Mouse (Mus musculus) embryonic fibroblast, embryonic 13.5 days (primary cell): Measurements from ENCODE around the gene A730049H05Rik. TPM values are rescaled to one million over a fixed set of nuclear protein-coding genes. Genes with fewer than 3 reads are reported as not detected.

Experiments used
- H3K27ac ChIP-seq: 2 replicates; pipeline ENCODE4 v1.5.1; 2012; ENCODE audit warnings: low read length, control low read depth, inconsistent platforms; ENCODE audit not compliant: insufficient read depth
- H3K4me1 ChIP-seq: 2 replicates; pipeline ENCODE4 v1.6.1; 2011; ENCODE audit warnings: low read length; ENCODE audit not compliant: control insufficient read depth, insufficient read depth
- H3K4me3 ChIP-seq: 2 replicates; pipeline ENCODE4 v1.5.1; 2011; ENCODE audit warnings: mild to moderate bottlenecking, control low read depth, low read length; ENCODE audit not compliant: insufficient read depth
- CTCF ChIP-seq: IDR thresholded peaks from 2 replicates; pipeline ENCODE4 v1.5.1; 2011; ENCODE audit warnings: mild to moderate bottlenecking, control low read depth, low read length, moderate library complexity, borderline replicate concordance; ENCODE audit not compliant: insufficient read depth
- POLR2A ChIP-seq: IDR thresholded peaks from 2 replicates; pipeline ENCODE4 v1.6.1; 2011; ENCODE audit warnings: low read depth, mild to moderate bottlenecking, control low read depth, low read length, moderate library complexity
- polyA plus RNA-seq: library from polyadenylated mRNA; stranded (reverse); fragments of >200 nt; gene quantifications from 2 replicates; pipeline ENCODE4 v1.2.4, GENCODE M21; 2011; ENCODE audit warnings: low read depth; ENCODE audit not compliant: missing spikeins, insufficient read length

Gene A730049H05Rik
- polyA plus RNA-seq, 1 experiment: 0.56 TPM

DNA sequence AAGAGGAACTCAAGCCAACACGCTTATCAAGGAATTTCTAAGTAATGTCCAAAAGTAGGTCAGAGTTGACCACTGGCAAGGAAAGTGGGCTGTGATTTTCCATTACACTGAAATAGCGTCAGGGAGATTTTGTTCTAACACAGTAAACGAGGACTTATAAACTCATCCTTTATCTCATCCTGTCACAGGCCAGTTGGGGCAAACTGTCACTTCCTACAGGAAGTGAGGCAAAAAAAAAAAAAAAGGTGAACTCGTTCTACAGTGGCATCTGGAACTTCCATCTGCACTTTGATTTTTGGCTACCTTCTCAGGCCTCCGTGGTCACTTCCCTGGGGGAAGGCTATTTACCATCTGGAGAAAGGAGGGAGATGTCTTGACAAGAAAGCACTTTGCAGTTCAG lies 58.6 kb downstream of the A730049H05Rik start:
- H3K4me1 ChIP-seq: no peaks in the 10 kb centered on the region
- TF ChIP-seq POLR2A (no peak), CTCF (no peak)
- no peak overlapping the region for H3K27ac ChIP-seq
- no peak overlapping the region for H3K4me3 ChIP-seq

DNA sequence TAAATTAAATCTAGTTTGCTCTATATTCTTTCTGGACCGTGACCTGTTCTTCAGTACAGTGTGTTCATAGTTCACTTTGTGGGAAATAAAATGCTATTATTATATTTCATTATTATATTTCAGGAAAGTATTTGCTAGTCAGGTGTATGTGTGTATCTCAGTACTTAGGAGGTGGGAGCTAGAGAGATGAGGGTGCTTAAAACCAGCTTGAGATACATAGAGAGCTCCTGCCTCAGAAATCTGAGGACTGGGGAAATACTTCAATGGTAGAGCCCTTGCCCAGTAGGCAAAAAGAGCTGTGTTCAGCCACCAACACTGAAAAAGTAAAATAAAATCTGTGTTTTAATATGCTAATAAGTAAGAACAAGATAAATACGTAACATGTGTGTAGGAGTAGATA lies 59.1 kb downstream of the A730049H05Rik start:
- TF ChIP-seq CTCF: no peak
- no peak for TF ChIP-seq POLR2A
- Histone ChIP-seq H3K4me3 (no peak overlapping the region), H3K4me1 (no peaks in the 10 kb centered on the region), H3K27ac (no peak overlapping the region)

DNA sequence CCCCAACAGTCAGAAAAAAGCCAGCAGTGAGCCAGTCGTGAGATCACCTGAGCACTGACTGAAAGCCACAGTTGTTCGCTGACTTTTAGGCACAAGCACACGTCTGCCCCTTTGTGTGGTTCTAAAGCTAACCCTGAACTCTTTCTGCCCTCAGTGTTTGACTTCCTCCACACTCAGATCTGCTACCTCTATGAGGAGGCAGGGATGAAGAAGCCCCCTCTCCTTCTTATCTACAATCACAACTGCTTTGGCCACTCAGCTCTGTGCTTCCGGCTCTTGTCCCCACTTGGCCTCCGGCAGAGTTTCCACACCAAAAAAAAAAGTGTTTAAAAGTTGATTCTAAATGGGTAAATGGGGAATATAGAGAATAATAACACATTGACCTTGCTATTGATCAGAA lies 59.8 kb downstream of the A730049H05Rik start:
- TF ChIP-seq POLR2A (no peak), CTCF (no peak)

DNA sequence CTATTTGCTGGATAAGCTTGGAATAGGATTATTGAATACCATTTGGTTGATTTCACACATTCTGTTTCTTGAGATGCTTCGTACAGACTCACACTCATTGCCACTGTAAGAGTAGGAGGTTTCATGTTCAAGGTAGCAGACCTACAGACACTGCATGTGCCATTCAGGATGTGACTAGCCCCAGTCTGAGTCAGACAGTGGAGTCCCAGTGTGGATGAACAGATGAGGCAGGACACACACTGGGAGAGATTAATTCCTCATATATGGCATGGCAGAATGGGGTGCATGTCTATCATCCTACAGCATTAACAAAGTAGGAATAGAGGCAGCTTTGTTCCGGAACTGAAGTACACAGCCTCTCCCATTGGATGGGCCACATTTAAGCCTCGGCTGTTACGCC lies 61.0 kb downstream of the A730049H05Rik start:
- Histone ChIP-seq H3K4me3 (no peak overlapping the region), H3K27ac (no peak overlapping the region), H3K4me1 (no peaks in the 10 kb centered on the region)
- TF ChIP-seq CTCF: no peak
- TF ChIP-seq POLR2A: no peak

More for the DNA sequence above, 59.8 kb downstream of the A730049H05Rik start:
- Histone ChIP-seq H3K27ac (no peak overlapping the region), H3K4me3 (no peak overlapping the region), H3K4me1 (no peaks in the 10 kb centered on the region)

DNA sequence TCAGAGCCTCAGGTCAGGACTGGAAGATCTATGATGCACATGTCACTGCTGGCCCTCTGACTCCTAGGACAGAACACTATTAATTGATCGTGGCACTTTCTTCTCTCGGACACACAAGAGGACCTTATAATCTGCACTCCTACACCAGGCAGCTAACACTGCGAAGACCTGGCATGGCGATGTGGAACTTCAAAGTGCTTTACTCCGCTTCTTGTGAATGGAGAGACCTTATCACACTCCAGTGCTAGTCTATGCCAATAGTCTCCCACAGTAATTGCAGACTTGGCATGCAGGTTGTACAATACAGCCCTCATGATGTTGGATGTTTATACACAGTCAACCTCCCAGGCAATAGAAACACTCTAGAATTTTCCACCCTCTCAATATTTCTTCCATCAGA lies 62.5 kb downstream of the A730049H05Rik start:
- Histone ChIP-seq H3K4me1 (no peaks in the 10 kb centered on the region), H3K27ac (no peak overlapping the region), H3K4me3 (no peak overlapping the region)
- TF ChIP-seq CTCF: no peak
- TF ChIP-seq POLR2A: no peak

DNA sequence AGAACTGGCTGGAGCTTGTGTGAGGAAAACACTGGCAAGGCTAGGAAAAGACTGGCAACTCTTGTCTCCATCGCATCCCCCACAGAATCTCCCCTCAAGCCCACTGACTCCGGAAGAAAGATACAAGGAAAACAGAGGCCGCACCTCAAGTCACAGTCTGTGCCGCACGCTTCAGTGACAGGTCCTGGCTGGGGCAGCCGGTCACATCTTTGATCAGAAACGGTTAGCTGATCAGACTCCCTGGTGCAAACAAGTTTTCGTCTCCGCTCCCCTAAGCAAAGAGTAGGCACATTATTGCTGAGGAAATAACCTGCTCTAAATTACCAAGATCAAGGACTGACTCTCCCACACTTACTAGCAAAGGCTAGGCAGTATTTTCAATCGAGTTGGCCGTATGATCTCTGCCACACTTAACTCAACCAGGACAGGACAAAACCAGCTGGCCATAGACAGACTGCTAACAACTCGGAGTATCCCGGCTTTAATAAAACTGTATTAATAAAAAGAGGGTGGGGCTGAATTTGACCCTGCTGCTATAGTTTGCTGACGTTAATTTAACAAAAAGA lies 63.5 kb downstream of the A730049H05Rik start:
- Histone ChIP-seq H3K27ac (no peak overlapping the region), H3K4me3 (no peak overlapping the region), H3K4me1 (no peaks in the 10 kb centered on the region)
- TF ChIP-seq CTCF: no peak
- no peak for TF ChIP-seq POLR2A

DNA sequence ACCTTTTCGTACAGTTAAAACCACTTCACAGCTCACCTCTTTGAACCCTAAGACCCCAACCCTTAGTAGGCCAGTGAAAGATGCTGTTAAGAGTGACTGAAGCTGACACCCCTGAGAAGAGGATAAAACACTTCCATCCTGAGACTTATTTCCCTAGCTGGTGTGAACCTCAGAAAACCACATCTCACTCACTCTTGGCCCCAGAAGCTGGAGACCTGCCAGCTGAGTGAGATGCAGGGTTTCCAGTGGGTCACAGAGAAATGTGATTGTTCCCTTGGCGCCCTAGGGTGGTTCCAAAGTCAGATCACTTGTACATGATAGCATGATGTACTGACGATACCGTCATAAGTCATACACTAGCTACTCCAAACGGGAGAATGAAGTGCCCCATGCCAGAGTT lies 66.2 kb downstream of the A730049H05Rik start:
- no peak for TF ChIP-seq CTCF
- no peak for TF ChIP-seq POLR2A
- Histone ChIP-seq H3K4me1 (no peaks in the 10 kb centered on the region), H3K4me3 (no peak overlapping the region), H3K27ac (no peak overlapping the region)

DNA sequence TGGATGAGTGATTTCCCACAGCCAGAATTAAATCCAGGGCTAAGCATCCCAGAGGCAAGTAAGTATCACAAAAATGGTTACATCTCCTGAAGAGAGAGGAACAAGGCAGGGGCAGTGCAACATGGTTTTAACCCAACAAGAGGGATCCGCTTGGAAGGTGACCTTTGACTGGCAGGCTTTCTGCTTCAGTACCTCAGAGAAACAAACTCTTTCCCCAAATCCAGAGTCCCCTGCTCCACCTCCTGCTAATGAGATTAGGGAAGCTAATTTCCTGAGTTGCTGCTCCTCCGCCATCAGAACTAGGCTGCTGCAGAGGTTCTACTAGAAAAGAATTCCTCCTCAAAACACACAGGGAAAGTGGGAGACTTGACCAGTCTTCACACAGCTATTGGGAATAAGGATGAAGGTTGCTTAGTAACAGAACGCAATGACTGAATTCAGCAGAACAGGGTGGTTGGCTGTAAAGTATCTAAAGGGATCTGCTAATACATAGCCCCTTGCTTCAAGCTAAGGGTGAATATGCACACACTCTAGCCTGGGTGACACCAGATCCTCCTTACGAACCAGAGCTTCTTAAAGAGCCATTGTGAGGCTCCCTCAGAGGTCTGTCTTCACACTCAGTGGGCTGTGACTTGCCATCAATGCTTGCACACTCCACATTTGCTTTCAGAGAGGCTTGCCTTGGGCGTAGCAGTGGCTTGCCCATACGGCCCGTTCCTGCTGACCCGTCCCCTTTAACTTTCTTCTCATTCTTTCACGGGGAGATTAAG lies 67.0 kb downstream of the A730049H05Rik start:
- TF ChIP-seq CTCF (no peak), POLR2A (no peak)
- H3K27ac ChIP-seq: no peak overlapping the region
- no peak overlapping the region for H3K4me3 ChIP-seq
- H3K4me1 ChIP-seq: no peaks in the 10 kb centered on the region

DNA sequence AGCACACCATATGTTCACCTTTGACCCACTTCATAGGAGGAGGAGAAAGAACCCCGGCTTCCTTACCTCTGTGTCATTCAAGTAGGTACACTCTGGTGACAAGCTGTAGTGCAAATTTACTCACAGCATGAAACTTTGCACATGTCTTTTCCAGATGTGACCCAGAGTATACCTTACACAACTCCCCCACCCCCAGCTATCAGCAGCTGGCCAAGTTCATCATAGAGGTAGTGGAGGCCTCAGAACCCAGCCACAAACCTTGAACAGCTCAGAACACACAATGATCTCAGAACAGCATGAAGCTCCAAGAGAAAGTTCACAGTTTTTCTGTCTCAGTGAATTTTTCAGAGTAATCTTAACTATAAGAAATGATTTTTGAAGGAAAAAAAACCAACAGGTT lies 75.3 kb downstream of the A730049H05Rik start:
- Histone ChIP-seq H3K4me3 (no peak overlapping the region), H3K4me1 (no peaks in the 10 kb centered on the region; the same call in 1 of the 2 replicates), H3K27ac (no peak overlapping the region)
- TF ChIP-seq CTCF (no peak), POLR2A (no peak)

Other genes with a start within 250 kb of the A730049H05Rik start
- 8.7 and 10.4 TPM in 2 replicates for gene Prickle2, start 110.3 kb upstream of the A730049H05Rik start, polyA plus RNA-seq
- gene Gm15737, start 52.9 kb downstream of the A730049H05Rik start, polyA plus RNA-seq: not detected in 2 replicates
- 7.3 and 12.4 TPM in 2 replicates for gene Adamts9, start 127.0 kb downstream of the A730049H05Rik start, polyA plus RNA-seq